Mouse (Mus musculus) natural killer cell, adult 2 months (primary cell): ENCODE results near the gene Scarb2.

Source experiments
- DNase-seq, 2 experiments: peaks; one replicate each; pipeline ENCODE4 v3.0.0; 2022; ENCODE audit warnings: low spot score in 2 of 2

The Scarb2 gene

DNA sequence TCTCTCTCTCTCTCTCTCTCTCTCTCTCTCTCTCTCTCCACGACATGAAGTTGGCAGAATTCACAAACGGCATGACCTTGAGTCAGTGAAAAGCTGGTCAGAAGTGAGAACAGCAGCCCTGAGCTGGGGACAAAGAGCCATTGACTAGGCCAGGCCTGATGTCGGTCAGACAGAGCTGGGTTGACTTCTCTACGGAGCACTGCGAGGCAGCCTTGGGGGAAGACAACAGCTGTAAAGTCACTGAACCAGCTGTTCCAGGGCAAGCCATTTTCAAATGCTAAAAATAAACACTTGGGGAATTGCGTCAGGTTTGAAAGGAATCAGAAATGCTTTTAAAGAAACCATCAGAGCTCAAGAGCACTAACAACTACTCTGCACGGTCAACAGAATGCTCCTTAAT is 13.2 kb downstream of the Scarb2 start:
- no peak for DNase-seq

DNA sequence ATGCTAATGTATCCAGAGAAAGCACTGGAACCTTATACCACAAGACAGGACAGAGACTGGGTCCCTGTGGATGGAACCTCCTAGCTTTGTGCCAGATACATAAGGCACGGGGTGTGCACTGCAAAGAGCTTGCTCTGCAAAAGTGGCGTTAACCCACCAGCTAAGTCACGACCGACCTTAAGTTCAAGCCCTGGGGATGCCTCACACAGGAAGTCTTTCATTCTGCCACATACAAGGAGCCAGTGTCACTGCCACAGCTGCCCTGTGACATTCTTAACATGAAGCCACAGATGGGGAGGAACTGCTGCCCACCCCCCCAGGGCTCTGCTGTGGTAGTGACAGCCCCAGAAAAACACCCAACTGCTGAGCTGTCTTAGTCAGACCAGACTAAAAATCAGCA is 15.9 kb downstream of the Scarb2 start:
- peak; percentile 73 to 85 for DNase-seq

DNA sequence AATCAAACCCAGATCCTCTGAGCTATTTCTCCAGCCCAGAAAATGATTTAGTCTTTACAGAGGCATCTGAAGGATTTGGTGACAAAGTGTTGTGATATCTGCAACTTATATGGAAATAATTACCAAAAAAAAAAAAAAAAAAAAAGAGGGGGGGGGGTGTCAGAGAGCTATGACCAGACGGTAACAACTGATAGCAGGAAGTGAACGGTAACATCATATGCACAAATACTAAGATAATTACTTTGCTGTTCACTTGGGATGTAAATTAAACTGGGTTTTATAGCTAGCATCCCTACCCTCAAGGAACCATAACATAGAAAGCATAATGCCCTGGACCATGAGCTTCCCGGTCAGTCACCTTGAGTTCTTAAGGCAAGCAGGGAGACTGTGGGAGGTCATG is 16.3 kb downstream of the Scarb2 start:
- DNase-seq, result no peak

DNA sequence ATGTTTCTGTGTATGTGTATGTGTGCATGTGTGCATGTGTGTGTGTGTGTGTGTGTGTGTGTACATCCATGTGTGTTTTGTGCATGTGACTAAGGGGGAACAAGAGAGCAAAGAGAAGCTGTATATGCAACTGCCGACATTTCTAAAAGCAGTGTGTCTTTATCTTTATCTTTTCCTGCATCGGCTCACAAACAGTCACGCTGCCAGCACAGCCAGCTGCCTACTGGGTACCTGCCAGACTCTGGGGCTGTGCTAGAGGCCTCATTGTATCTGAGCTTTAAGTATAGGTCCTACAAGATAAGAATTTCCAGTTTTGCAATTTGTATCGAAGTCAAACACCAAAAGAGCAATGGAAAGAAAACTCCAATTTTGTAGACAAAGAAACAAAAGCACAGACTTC is 17.1 kb downstream of the Scarb2 start:
- DNase-seq, result no peak

DNA sequence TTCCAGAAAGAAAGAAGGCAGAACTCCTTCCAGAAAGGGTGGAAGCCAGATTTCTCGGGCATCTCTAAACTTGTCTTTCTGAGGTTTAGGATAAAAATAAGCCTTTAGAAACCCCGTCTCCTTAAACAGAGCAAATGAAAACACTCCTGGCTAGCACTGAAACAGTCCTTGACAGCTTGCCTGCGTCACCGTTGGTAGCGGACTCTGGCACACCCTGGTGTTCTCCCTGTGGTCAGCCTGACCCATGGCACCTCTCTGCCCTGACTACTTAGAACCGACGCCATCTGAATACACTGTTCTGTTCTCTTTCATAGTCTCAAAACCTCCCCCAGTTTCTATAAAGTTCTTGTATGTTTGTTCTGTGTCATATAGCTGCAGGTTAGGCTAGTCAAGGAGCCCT is 17.7 kb downstream of the Scarb2 start:
- peak; percentile 51 to 78 for DNase-seq

DNA sequence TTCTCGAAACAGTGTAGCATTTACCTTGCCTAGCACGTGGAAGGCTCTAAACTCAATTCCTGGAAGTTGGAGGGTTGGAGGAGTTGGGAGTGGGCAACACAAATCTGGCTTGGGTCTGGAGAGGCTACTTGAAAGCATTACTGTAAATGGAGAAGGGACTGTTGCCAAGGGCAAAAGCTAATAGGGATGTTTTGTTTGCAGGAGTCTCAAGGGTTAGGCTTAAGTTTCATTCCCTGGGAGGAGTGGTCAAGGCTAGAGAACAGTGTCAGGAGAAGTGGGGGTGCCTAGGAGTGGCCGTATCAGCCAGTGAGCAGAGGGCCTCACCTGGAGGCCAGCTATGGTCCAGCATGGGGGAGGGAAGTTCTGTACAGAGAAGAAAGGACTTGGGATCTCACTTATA is 18.2 kb downstream of the Scarb2 start:
- DNase-seq, result no peak

DNA sequence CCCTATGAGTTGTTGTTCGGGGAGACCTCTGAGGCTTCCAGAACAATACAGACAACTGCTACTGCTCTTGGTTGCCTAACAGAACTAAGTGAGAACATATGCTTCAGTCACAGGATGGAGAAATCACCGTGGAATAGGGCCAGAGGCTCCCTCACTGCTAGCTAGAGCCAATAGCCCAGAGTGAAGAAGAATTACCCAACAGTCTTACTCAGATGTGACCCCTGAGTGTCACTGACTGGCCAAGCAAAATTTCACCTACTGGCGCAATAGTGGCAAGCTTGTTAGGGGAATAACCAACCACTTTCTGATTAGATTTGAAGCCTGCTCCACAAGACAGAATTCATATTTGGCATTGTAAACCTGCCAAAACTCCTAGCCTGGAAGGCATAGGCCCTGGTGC is 19.9 kb downstream of the Scarb2 start:
- no peak for DNase-seq

DNA sequence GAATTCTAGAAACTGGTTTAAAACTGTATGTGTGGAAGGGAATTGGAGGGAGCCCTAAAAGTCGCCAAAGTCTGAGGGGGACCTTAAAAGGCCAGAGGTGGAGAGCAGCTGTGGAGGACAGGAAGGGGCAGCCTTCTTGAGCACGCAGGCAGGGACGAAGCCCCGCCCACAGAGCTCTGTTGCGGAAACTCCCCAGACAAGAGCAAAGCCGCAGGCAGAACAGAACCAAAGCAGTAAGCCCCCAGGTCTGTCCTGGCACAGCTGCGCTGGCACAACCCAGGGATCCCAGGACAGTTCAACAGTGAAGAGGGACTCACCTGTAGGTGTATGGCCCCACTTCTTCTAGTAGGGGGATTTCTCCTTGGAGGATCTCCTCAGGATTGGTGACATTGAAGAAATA is 21.8 kb downstream of the Scarb2 start:
- DNase-seq, result peak; percentile 31 to 56

DNA sequence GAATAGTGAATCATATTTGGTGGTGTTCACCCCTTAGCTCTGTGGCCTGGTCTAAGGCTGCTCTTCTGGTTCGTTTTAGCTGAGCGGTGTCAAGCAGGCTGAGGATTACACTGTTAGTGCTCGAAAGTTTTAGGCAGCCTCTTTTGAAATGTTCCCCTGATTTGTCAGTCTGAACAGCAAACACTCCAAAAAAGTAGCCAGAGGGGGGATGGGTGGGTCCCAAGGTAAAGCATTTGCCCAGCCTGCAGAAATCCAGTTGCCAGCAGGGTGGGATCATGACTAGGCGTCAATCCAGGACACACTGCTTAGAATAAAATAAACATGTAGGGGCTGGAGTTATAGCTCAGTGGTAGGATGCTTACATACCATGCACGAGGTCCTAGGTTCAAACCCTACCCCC is 33.8 kb downstream of the Scarb2 start:
- DNase-seq, result no peak

DNA sequence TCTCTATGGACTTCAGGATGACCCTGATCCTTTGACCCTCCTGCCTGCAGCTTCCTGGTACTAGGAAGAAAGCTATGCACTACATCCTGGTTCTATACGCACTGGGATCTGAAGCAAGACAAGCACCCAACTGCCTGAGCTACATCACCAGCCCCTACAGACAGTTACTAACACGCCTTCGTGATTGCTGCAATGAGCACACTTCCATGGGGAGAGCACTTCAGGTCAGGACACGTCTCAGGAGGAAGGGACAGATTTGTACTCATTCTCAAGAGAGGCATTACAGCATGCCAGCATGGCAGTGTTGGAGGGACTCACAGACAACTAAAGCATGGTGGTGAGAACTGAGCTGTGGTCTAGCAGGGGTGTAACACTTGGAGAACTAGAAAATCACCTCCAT is 35.1 kb downstream of the Scarb2 start:
- no peak for DNase-seq

DNA sequence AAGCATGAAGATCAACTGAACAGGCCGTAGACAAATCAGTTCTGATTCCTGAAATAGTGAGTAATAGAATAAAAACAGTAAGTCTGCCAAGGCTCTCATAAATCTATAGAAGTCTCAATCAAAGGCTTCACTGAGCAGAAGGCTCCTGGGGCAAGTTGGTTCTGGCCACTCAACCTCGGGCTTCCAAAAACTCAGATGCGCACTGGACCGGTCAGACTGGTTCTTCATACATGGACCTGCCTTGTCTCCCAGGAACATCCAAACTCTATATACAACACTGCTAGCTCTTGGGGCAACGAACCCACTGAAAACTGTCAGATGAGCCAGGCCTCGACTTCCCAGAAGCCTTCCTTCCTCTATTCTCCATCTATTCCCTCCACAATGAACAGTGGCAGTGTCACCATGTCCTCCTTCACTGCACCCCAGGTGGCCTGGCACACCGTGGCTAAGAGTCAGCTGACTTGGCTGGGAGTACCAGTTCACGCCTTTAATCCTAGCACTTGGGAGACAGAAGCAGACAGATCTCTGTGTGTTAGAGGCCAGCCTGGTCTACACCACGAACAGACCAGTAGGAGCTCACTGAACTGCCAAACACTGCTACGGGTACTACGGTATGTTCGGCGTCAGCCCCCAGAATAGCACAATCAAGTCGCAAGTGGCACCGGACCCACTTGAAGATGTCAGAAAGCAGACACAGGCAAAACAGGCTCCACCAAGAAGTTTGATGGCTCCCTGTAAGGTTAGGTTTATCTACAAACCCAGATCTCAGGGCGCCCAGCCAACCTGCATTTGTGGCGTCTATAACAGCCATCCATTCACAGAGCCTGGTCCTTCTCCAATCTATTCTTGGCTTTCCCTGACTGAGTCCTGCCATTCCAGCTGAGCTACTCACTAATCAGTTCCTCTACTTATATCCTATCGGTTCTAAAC is 37.2 kb downstream of the Scarb2 start:
- no peak for DNase-seq

DNA sequence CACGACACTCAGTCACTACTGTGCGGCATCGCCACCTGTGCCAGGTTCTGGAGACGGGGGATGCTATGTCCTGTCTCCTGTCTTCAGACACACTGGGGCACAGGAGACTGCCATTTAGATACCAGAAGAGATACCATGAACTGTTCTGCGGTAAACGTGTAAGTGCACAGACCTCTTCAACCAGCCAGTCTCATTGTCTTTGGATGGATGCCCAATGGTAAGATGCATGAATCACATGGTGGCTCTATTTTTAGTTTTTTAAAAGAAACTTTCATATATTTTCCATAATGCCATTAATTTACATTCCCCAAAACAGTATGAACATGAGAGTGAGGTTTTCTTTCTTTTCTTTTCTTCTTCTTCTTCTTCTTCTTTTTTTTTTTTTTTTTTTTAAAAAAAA is 38.4 kb downstream of the Scarb2 start:
- DNase-seq, result no peak

DNA sequence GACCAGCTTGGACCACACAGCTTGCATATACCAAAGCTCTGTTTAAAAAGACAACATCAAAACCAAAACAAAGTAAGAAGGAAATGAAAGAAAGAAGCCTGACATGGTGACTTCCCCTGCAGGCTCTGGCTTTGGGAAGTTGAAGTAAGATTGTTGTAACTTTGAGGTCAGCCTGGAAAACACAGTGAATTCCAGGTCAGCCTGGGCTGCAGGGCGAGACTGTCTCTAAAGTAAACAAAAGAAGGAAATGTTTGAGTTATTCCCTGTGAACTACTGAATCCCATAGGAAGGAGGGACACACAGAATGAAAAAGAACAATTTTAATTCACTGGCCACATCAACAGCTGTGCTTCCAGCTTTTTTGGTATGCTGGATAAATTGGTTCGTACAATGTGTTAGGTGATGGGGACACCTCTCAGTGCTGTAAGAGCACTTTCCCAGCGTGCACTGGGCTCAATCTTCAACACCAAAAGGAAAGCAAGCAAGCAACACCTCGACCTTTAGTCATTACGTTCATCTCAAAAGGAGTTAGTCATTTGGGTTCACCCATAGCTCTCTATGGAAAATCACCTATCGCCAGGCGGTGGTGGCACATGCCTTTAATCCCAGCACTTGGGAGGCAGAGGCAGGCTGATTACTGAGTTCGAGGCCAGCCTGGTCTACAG is 39.4 kb downstream of the Scarb2 start:
- DNase-seq, result no peak

DNA sequence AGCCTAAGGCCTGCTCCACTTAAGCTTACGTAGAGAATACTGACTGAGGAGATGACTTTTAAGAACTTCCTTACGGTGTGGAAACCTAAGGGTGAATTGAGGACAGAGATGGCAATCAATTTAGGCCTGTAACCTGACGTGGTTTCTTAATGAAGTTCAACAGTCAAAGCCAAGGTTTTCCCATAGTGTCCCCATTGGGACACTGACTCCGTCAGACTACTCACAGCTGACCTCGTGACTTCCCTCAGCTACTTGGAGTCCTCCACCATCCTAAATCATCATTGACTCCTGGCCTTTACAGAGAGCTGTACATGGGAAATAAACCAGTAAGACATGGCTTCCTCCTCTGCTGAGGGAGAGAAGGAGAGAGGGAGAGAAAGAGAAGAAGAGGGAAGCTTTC is 41.1 kb downstream of the Scarb2 start:
- DNase-seq, result no peak

DNA sequence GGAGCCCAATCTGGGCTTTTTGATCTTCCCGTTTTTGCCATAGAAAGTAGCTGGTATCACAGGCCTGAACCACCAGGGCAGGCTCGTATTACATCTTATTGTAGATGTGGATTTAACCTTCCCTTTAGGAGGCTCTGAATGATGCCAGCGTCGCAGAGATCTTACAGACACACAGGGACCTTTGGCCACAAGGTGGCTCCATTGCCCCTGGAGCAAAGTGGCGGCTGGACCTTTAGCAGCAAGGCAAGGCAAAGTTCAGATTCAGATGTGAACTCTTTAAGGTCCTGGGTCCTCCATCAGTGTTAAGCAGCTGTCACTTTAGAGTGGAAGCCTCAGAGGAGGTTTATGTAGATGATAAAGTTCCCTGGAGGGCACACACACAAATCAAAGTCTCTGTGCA is 45.3 kb downstream of the Scarb2 start:
- DNase-seq, result peak; percentile 38 to 58

DNA sequence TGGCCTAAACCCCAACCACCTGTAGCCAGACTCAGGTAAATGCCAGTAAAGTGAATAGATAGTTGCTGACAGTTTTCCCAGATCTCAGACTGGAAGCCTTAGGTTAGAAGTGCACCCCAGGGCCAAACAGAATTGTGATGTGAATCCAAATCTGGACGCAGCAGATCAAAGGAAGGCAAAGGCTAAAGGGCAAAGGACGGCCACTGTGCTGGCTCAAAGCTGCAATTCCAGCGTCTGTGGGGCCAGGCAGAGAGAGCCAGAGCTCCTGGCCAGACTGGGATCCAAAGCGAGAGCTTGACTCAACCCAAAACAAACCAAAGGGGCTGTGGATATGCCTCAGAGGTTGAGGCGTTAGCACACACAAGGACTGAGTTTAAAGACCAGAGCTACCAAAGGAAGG is 47.9 kb downstream of the Scarb2 start:
- no peak for DNase-seq

DNA sequence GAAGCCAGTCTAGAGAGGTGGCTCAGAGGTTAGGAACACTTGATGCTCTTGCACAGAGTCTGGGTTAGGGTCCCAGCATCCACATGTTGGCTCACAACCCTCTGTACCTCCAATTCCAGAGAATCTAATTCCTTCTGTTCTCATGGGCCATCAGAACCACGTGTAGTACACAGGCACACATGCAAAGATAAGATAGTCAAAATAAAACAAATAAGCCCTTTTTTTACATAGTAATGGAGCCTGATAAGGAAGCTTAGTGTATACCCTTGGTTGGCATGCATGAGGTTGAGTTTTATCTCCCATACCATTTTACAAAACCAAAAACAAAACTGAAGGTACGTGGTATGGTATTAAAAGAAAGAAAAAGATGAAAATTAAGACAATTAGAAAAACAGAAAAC is 49.2 kb downstream of the Scarb2 start:
- DNase-seq, result no peak

DNA sequence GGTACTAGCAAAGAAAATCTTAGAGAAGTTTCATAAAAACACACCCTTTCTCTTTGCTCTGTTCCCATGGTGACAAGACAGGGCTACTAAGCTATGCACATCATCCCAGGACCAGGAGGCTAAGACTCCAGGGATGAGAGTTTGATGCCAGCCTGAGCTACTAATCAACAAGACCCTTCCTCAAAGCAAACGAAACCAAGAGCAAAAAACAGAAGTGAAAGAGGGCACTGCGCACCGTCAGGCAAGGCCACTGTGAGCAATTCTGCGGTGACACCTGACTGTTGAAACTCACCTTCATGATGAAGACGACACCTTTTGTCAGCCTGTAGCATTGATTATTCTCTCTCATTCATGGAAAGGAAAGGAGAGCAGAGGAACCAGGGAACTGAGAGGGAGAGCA is 53.8 kb downstream of the Scarb2 start:
- no peak for DNase-seq

DNA sequence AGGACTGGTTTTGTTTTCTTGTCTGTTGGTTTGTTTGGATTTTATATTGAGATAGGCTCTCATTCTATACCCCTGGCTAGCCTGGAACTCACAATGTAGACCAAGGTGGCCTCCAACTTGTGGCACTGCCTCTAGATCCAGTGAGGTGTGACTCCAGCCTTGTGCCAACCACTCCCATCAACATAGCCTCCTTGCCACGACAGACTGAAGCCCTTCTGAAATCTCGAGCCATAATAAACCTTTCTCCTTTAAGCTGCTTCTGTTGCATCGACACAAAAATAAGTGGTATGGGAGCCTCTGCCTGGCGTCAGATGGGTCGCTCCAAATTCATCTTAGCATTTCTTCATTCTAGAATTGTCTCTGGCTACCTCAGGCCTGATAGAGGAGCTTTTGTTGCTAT is 59.9 kb downstream of the Scarb2 start:
- DNase-seq, result no peak

DNA sequence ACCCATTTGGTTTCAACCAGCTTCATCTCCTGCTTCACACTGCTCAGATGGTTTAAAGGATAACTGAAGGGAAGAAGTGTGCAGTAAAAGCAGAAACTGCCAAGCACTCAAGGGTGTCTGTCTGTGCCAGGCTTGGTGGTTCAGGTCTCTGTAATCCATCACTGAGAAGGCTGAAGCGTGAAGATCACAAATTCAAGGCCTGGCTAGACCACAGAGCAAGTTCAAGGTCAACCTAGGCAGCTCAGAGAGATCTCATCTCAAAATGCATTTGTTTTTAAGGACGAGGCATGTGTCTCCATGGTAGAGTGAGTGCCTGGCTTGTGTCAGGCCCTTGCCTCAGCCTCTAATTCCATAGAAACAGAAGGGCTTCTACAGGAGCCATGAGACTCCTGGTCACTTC is 61.6 kb downstream of the Scarb2 start:
- no peak for DNase-seq

DNA sequence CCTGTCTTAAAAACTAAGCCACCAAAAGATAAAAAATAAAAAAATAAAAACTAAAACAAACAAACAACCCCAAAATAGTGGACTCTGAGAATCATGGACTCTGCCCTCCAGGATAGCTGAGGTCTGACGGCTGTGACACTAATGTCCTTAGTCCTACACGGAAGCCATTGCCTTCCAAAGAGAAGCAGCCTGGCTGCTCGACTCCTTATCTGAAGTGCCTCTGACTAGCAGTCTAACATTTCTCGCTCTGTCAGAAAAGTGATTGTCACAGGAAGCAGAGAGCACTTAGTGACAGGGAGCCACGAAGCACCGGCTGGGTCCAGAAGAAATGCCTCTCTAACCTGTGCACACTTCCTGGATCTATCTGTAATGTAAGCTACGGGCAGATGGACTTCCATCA is 63.7 kb downstream of the Scarb2 start:
- DNase-seq, result no peak

DNA sequence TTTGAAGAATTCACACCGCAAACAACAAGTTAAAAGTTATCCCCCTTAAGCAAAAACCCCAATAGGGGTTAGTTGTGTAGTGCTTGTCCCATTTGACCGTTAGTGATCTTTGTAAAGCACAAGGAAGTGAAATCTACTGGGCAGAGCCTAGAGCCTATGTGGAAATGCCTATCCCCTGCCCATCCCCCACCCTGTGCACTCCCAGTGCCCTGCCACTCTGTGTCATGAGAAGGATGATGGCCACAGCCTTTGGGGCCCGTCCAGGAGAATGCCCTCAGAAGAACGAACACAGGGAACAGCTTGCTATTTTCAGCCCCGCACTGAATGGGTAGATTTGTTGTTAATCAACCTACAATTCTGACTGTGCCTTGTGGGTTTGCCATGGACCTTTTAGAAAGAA is 65.1 kb downstream of the Scarb2 start:
- no peak for DNase-seq

DNA sequence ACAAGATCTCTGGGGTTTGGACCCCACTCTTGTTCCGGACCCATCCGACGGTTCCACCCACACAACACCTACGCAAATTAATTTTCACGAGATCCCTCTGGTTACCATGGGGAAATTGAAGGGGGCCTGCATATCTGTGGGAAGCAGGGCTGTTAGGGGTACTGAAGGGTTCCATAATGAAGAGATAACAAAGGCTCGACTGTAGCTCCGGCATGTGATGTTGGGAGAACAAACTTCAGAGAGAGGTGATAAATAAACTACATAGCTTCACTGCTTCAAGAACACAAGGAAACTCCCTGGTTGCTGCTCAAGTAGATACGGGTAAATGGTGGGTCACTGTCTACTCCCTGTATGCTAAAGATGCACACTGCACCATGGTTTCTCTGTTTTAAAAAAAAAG is 68.1 kb downstream of the Scarb2 start:
- DNase-seq, result no peak
